Mouse (Mus musculus) gastrocnemius, postnatal 4 days (tissue): ENCODE results near the gene H60c. TPM values are rescaled to one million over a fixed set of nuclear protein-coding genes. Genes with fewer than 3 reads are reported as not detected.
"Not testable (repeated sequence)": the region's sequence is repeated elsewhere in the genome, so short reads cannot be mapped to it uniquely, and the experiment has no call there.

Experiments
- DNase-seq, 2 experiments: peaks; one replicate each; pipeline ENCODE4 v3.0.0; 2021 to 2022; ENCODE audit warnings: low spot score in 2 of 2, mixed read lengths in 2 of 2
- long read RNA-seq, 2 experiments: library from polyadenylated mRNA; stranded (forward); transcript quantifications; one replicate each; pipeline ENCODE4 v2.0.0; 2021
- total RNA-seq, 2 experiments: library from RNA; stranded (reverse); gene quantifications; 2 replicates each; pipeline ENCODE4 v1.2.3; 2021

The H60c gene
- total RNA-seq = not detected
- long read RNA-seq, experiment 1, partial matches to known transcripts = 0 of 1 reads
- long read RNA-seq, experiment 1, other reads (novel, unspliced or antisense) = 0 of 1 reads
- long read RNA-seq, experiment 2 = 0 reads

DNA sequence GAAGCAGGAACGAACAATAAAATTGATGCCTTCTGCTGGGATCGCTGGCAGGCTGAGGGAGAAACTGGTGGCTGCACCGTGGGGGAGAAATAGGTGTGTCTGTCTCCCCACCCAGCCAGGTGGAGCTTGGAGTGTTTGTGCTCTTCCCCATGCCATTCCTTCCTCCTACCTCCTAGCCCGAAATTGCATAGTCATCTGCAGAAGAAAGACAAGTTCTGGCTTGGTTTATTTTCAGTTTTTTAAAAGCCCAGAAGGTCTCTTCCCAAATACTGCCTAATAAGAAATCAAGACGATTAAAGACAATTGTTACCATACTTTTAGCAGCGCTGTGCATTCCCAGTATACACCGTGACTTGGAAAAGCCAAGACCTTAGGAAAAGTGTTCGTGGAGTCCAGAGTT lies at the start of gene H60c:
Gene H60c (minus strand): TSS at position 101 of the 400 bp plus-strand sequence.
- DNase-seq = no peak

DNA sequence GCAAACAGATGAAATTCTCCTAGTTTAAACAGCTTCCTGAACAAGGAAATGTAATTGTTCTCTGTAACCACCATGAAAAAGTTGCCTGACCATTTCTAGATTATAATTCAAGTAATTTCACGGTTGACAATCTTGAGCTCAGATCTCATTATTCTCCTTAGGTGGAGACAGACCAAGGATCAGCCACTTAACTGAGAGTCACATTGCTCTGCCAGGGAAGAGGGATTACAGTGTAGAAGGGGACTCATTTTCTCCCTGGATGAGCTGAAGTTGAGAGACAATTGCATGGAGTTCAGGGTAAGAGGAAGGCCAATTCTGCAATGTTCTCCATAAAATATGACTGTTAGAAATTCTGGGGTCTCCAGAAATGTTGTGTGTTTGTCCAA lies 41.2 kb upstream of the H60c start:
- DNase-seq = no peak

- no peak for DNase-seq
These were observed 40.7 kb upstream of the H60c start for GRCm38 (mm10) chr10:3308180-3308820.

DNA sequence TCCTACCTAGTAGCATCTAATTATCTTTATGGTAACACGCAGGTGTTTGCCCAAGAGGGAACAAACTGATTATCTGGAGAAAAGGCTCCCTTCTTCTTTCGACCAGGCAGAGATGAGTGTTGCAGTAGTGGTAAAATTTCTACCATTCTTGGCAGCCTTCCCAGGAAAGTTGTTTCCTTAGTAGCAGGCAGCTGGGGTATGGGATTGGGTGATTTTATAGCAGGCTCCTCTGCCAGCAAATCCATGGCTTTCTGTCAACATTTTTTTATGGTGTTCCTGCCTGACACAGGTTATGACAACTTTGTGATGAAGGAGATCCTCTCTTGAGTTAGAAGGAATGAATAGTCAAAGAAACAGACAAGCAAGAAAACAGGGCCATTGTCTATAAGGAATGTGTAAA lies 40.2 kb upstream of the H60c start:
- no peak for DNase-seq

DNA sequence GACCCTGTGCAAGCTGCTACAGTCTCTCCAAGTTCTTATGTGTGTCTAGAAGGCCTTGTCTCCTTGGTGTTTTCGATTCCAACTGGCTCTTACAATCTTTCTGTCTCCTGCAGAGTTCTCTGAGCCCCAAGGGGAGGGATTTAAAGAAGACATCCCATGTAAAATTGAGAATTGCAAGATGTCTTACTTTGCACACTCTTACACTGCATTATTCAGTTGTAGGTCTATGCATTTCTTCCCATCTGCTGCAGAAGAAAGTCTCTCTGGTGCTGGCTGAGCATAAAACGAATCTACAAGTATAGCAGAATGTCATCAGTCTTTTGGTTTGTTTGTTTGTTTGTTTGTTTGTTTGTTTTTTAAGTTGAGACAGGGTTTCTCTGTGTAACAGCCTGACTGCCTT lies 26.4 kb upstream of the H60c start:
- DNase-seq = no peak

- DNase-seq = no peak
These were observed 13.5 kb upstream of the H60c start for GRCm38 (mm10) chr10:3281047-3281446.

DNA sequence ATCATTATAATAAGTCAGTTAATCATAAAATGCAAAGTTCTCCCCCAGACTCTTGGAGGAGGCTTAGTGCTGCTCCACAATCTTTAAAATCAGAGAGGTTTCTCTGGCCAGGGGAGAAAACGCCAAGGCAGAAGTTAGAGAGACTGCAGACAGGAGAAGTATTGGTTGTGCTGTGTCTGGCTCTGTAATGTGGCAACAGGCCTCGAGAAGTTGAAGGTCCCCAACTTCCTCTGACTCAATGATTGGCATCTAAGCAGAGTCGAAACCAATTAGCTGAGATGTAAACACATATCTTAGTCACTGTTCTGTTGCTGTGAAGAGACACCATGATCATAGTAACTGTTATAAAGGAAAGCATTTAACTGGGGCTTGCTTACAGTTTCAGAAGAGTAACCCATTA lies 6.5 kb upstream of the H60c start:
- DNase-seq = no peak

DNA sequence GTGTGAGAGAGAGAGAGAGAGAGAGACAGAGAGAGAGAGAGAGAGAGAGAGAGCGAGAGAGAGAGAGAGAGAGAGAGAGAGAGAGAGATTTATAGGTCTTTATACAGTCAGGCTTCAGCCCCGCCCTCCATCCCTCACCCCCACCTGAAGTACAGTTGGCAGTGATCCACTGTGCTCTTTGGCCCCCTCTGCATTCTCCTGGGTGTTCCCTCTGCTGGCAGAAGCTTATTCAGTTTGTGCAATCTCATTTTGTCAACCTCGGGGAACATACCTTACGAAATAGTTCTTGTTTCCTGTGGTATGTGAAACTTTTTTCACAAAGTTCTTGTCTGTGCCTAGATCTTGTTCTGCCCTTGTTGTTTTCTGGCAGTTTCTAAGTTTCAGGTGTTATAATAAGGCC lies 3.5 kb upstream of the H60c start:
- no peak for DNase-seq

GRCm38 (mm10) chr10:3266729-3267128 lies 842 bp downstream of the H60c start:
- DNase-seq = no peak

DNA sequence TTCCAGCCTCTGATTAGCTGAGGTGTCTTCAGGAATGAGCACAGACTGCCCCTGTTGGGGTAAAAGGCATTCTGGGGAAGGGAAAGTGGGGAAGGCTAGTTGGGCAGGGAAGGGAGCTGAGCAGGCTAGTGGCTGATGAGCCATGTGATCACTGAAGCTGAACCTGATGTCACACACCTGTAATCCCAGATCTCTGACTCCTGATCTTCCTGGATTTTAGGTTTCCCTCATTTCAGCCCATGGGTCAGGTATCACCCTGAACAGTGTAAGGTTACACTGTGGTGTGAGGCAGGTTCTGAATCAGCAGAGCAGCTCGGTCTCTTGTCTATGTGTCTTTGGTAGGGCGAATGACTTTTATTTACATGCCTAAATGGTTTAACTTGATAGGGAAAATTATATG lies 4.8 kb downstream of the H60c start:
- no peak for DNase-seq

DNA sequence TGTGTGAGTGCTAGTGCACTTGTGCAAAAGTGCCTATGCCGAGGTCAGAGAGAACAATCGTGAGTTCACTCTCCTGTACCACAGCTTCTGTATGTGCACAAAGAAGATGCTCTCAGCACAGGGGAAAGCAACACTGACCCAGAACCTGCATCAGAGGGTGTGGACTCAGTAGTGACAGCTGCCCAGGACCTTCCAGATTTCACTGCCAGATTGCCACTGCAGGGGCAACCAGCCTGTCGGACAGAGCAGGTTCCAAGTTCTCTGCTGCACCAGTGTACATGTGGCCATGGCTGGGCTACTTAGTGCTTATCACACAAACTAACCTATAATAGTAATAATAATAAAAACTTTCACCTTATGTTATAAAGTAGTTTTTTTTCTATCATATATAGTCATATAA lies 10.2 kb downstream of the H60c start:
- no peak for DNase-seq

DNA sequence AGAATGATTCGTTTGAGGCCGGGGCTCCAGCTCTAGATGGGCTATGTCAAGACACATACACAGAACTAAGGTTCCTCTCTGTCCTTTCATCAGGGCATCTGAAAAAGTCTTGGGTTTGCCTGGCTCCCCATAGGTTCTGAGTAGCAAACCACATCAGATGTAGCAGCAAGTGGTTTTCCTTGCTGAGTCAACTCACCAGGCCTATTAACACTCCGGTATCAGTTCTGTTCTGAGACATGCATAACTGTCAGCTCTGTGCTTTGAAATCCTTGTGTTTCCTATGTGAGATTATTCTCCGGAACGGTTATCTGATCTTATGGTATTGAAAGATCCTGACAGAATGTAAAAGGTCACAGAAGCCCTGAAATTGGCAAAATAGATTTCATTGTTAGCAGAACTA lies 29.1 kb downstream of the H60c start:
- DNase-seq = not testable (repeated sequence)

DNA sequence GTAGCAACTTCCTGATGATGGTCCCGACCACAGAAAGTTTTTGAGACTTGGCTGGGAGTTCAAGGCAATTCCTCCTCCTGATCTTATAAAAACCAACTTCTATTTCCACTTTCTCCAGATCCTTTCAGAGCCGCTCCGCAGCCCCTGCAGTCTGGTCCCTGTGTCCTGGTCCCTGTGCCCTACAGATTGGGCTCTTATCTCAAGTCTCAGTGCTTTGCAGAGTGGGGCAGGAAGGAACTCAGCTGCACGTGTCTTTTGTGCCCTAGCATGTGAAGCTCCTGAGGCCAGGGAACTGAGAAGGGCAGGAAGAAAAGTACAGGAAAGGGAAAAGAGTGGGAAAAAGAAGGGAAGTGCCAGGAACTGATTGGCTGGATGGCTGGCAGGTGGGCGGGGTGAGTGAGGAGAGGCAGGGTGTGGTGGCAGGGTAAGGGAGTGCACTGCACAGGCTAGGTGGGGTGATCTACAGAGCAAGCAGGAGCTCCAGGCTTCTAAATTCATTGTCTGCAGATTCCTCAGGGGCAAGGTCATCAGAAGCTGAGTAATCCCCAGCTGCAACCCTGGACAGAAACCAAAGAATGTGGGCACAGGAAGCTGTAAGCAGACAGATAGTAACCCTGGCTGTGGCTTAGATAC lies 30.8 kb downstream of the H60c start:
- DNase-seq = no peak

DNA sequence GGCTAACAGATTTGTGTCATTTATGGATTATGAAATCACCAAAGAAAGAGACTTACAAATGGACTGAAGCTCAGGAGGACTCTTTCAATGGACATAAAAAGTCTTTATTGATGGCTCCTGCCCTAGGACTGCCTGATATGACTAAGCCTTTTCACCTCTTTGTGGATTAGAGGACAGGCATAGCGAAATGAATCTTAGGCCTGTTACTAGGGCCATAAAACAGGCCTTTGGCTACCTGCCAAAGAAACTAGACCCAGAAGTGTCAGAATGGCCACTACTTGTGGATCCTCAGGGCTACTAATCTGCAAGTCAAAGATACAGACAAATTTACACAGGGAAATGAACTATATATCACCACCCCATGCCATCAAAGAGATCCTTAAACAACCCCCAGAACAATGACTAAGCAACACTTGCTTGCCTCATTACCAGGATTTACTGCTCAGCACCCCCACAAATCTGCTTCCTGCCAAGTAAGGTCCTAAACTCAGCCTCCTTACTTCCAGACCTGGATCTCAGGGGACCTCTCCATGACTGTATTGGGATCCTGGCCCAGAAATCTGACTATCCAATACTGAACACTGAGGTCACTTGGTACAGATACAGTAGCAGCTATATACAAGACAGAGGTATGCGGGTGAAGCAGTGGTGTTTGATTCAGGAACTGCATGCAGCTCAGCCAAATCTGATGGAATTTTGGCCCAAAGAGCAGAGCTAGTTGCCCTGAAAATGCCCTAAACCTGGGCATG lies 39.0 kb downstream of the H60c start:
- peak in 1 of 2 experiments; percentile 24 for DNase-seq

Other genes with a start within 250 kb of the H60c start
- 100 to 1,000 TPM in 1 of 2 experiments, 10 to 100 TPM in 1; 96.0 to 107 TPM for gene Ppp1r14c, start 98.3 kb upstream of the H60c start, total RNA-seq